Mouse (Mus musculus): Measurements from ENCODE around the gene Tkt.
"Not testable (repeated sequence)": the region's sequence is repeated elsewhere in the genome, so short reads cannot be mapped to it uniquely, and the experiment has no call there.

Gene Tkt

DNA sequence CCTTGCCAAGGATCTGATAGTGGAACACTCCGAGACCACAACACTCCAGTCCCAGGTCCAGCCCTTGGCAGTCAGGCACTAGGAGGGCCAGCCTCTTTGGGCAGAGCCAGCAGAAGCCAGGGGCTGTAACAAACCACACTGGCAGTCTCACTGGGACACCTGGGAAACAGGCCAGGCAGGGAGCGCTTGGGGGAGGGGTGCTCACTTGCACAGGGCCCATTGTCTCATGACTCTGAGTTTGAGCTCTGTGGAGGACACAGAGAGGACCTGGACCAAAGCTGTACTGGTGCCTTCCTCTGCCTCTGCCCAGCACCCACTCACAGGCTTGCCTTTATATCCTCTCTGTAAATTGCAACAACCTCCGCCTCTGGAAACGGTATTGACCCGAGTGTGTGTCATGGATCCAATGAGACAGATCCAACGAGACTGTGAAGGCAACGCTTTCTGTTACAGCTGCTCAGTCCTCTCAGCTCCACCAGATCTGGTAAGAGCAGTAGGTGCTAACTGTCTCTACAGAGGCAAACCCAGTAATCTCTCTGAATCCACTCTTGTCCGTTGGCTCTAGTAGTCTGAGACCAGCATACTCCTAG, at the start of gene Tkt:
Gene Tkt, plus strand, starts transcription at position 229 of the 590 bp plus-strand sequence.
- DNase-seq (ENCODE audit: low spot score in 2 of 2) = peak; percentile 44 to 58

GRCm38 (mm10) chr14:30504990-30505389, 43.2 kb upstream of the Tkt start:
- no peak for DNase-seq (ENCODE audit: low spot score in 2 of 2)

DNA sequence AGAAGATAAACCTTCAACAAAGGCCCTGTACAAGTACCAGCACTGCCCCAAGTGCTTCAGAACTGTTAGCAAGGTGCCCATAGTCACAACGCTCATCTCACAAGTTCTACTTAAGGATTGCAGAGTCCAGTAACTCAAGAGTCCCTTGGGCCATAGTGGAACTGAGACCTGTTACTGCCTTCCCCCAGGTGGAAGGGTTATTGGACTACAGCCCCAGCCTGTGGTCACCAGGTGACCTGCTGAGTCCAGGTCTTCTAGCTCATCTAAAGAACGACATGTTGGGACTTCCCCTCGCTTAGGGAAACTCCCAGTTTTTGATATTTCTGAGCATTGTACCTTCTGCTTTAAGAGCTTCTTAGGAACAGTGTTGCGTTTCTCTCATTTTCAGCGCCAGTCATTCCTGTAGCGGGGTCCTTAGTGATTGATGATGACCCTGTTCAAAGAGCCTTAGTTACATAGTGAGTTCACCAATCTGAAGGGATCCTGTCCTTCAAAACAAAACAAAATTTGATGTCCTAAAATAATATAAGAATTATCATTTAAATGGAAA, 37.9 kb upstream of the Tkt start:
- no peak for DNase-seq (ENCODE audit: low spot score in 2 of 2)

GRCm38 (mm10) chr14:30512896-30513295, 35.3 kb upstream of the Tkt start:
- no peak for DNase-seq (ENCODE audit: low spot score in 2 of 2)

- no peak for DNase-seq (ENCODE audit: low spot score in 2 of 2)
These were observed 32.0 kb upstream of the Tkt start for GRCm38 (mm10) chr14:30515931-30516723.

GRCm38 (mm10) chr14:30519323-30519722, 28.8 kb upstream of the Tkt start:
- no peak for DNase-seq (ENCODE audit: low spot score in 2 of 2)

DNA sequence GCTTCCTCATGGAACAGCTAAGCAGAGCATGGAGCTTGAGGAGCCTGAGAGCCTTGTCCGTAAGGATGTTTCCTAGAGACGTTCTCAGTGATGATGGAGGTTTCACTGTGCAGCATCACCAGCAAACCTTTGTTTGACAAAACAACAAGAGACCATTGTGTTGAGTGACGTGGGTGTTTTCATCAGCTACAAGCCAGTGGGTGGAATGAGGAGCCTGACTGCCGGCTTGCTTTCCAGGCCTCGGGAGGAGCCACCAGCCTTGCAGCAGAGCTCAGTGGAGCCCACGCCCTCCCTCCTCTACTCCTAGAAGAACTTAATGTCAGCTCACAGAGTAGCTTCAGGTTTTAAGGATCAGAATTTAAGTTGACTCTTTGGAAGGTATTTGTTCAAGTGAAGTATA, 24.8 kb upstream of the Tkt start:
- DNase-seq (ENCODE audit: low spot score in 2 of 2) = no peak

DNA sequence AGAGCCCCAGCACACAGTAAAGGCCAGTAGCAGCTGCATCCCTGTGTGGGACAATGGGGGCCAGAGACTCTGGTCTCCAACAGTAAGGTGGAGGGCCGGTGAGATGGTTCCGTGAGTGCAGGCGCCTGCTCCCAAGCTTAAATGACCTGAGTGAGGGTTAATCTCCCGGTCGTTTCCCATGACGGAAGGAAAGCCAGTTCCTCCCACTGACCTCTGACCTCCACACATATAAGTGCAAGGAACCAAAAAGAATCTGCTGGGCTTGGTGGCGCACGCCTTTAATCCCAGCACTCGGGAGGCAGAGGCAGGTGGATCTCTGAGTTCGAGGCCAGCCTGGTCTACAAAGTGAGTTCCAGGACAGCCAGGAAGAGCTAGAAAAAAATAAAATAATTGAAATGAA, 19.8 kb upstream of the Tkt start:
- no peak for DNase-seq (ENCODE audit: low spot score in 2 of 2)

DNA sequence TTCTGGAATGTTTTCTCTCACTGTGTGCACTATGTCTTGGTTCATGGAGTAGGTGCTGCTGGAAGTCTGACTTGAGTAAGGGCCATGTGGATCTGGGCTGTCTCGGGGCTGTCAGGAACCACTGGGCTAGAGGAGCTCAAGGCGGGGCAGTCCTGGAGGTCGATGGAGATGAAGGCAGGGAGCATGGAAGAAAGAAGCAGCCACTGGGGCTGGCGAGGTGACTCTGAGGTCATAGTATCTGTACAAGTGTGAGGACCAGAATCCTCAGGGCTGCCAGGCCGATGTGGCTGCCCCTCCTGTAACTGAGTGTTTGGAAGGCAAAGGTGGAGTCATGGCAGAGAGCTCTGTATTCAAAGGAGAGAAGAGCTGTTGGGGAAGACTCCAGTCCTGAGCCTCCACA, 19.2 kb upstream of the Tkt start:
- DNase-seq (ENCODE audit: low spot score in 2 of 2) = no peak

- no peak for DNase-seq (ENCODE audit: low spot score in 2 of 2)
These were observed 18.7 kb upstream of the Tkt start for GRCm38 (mm10) chr14:30529454-30529853.

DNA sequence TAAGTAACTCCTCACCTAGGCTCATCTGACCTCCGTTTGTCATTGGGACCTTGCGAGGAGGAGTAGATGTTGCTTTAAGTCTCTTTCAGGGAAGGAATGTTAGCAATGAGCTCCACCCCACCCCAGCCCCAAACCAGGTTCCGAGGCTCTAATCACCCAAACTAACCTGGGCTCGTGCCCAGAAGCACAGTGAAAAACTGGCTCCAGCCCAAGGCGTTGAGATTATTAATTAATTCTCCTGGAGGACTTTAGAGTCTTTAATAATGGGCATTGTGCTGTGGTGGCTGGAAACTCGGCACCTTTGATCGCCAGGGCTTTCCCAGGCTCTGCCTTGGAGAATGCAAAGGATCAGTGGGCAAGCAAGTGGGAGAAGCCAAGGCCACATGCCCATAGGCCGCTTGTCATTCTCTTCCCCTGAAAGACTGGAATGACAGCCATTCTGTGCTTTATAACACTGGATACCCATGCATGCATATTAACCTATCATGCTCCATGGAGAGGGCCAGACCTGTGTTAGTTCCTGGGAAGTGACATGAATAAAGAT, 17.4 kb upstream of the Tkt start:
- no peak for DNase-seq (ENCODE audit: low spot score in 2 of 2)

- DNase-seq (ENCODE audit: low spot score in 2 of 2) = no peak
These were observed 16.7 kb upstream of the Tkt start for GRCm38 (mm10) chr14:30531431-30531830.

GRCm38 (mm10) chr14:30531896-30532295, 16.3 kb upstream of the Tkt start:
- DNase-seq (ENCODE audit: low spot score in 2 of 2) = no peak

DNA sequence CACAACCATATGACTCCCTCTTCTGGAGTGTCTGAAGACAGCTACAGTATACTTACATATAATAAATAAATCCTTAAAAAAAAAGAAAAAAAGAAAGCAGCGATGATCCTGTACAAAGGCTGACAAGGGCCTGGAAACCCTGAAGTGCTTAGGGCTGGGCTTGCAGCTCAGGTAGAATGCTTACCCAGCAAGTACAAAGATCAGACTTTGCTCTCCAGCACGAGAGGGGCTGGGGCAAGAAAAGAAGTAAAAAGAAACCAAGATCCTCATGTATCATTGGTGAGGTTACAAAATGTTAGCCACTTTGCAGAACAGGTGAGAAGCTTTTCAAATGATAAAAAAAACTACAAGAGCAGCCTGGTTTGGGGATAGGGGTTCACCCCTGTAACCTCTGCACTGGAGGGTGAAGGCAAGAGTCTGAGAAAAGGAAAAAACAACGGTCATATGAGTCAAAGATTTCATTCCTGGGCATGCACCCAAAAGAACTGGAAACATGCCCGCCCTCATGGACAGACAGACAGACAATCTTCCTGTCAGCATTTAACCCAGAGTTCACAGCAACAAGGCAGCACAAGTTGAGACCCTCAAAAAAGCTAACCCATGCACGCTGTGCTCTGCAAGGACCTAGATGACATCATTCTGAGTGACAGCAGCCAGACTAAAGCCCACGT, 14.2 kb upstream of the Tkt start:
- DNase-seq (ENCODE audit: low spot score in 2 of 2) = no peak

GRCm38 (mm10) chr14:30541541-30541940, 6.6 kb upstream of the Tkt start:
- DNase-seq (ENCODE audit: low spot score in 2 of 2) = no peak

DNA sequence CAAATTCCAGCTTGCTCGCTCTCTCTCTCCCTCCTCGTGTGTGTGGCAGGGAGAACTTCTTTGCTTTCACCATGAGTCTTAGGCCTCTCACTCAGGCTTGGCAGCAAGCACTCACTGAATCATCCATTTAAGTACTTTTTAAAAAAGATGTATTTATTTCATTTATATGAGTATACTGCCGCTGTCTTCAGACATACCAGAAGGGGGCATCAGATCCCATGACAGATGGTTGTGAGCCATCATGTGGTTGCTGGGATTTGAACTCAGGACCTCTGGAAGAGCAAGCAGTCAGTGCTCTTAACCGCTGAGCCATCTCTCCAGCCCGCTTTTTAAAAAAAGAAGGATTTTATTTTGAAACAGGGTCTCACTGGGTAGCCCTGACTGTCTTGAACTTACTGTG, 4.8 kb upstream of the Tkt start:
- not testable (repeated sequence) for DNase-seq (ENCODE audit: low spot score in 2 of 2)

- DNase-seq (ENCODE audit: low spot score in 2 of 2) = peak; percentile 81 to 87
These were observed 1.0 kb downstream of the Tkt start for GRCm38 (mm10) chr14:30548965-30549776.

DNA sequence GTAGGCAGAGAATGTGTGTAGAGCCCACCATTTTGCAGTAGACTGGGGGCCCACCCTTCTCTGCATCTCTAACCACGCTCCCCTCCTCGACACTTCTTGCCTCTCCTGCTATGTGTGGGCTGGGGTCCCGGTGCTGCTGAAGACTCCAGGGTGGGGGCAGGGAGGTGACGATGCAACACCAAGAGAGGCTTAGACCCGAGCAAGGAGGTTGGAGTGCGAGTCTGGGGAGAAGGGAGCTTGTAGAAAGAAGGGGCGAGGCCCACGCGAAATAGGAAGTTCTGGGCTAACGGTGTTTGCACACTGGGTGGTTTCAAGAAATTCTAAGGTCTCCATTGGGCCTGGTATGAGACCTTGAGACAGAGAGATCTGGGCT, 1.6 kb downstream of the Tkt start:
- no peak for DNase-seq (ENCODE audit: low spot score in 2 of 2)

- no peak for DNase-seq (ENCODE audit: low spot score in 2 of 2)
These were observed 2.3 kb downstream of the Tkt start for GRCm38 (mm10) chr14:30550232-30551070.

DNA sequence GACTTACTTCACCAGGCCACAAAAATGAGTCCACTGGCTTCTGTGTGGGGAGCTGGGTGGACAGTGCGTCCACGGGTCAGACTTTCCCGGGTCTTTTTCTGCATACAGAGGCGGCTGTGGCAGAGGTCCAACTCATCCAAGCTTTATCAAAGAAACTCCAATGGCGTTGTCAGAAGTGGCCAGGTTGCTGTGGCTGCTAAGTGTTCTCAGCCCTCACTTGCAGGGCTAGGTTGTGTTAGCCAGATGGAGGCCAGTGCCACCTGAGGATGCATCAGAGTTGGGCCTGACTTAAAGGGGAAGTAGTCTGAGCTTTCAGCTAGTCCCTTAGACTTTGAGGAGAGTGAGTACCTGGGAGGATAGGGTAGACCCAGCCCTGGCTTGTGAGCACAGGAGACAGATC, 3.4 kb downstream of the Tkt start:
- DNase-seq (ENCODE audit: low spot score in 2 of 2) = no peak

- no peak for DNase-seq (ENCODE audit: low spot score in 2 of 2)
These were observed 3.8 kb downstream of the Tkt start for GRCm38 (mm10) chr14:30551981-30552380.
